ENCODE assay signal across 20 mouse cellular contexts in the genomic region with DNA sequence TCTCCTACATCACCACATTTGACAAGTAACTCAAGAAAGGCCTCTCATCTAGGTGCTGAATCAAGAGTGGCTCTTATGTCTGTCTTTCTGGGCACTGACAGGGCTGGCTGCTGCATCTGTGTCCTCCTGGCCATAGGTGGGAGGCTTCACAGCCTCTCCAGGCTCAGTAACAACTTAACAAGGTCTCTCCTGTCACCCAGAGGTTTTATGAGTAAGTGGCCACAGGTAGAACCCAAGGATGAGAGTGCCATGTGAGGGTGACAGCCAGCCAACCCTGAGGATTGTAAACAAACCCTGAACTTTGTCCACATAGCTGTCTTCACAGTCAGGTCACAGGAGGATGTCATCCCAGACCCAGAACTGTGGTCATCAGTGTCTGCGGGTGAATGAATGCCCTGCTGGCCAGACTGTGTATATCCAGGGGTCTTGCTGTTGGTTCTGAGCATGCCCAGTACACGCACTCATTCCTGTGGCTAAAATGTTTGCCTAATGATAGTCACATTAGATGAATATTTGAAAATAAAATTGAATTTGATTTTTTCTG. TPM values are rescaled to one million over a fixed set of nuclear protein-coding genes. Genes with fewer than 3 reads are reported as not detected.
DNase-seq lines count a peak whose midpoint lies in the region; ATAC-seq and TF ChIP-seq lines count a peak whose summit lies in the region.
"Had no signal": no experiment of that assay in that cellular context is flagged by ENCODE, and none has a peak within 500 bp of the region (broad histone marks: within the 10 kb centered on the region; RNA-seq: fewer than 3 reads in every experiment).

No protein-coding gene starts in this region.

- no peak overlapping the region for H3K9ac ChIP-seq in intestine, postnatal 0 days (ENCODE audit: low read depth, low read length)
- no peak overlapping the region for H3K9ac ChIP-seq in intestine, embryonic 15.5 days
- H3K9ac ChIP-seq: embryonic facial prominence, embryonic 12.5 days; forebrain, embryonic 13.5 days; forebrain, postnatal 0 days; heart, embryonic 12.5 days had no signal

- 57% methylated on average over 2 of the region's 2 CpGs for WGBS in intestine, postnatal 0 days
- 61% methylated on average over 2 of the region's 2 CpGs for WGBS in intestine, embryonic 15.5 days

- H3K4me2 ChIP-seq in intestine, postnatal 0 days (replicated peaks; ENCODE audit: low read depth) = no peak overlapping the region
- H3K4me2 ChIP-seq in intestine, embryonic 15.5 days (replicated peaks) = no peak overlapping the region
- H3K4me2 ChIP-seq: embryonic facial prominence, embryonic 12.5 days; forebrain, embryonic 13.5 days; heart, embryonic 12.5 days had no signal

- no peaks in the 10 kb centered on the region for H3K36me3 ChIP-seq in intestine, postnatal 0 days (ENCODE audit: control insufficient read depth, insufficient read depth)
- H3K36me3 ChIP-seq in intestine, embryonic 15.5 days = no peaks in the 10 kb centered on the region
- H3K36me3 ChIP-seq: embryonic facial prominence, embryonic 12.5 days; G1E; heart, embryonic 12.5 days had no signal

- H3K4me3 ChIP-seq in intestine, postnatal 0 days (ENCODE audit: low read depth, low read length) = no peak overlapping the region
- H3K4me3 ChIP-seq in intestine, embryonic 15.5 days (replicated peaks) = no peak overlapping the region
- H3K4me3 ChIP-seq: embryonic facial prominence, embryonic 12.5 days; forebrain, embryonic 13.5 days; heart, embryonic 12.5 days had no signal

- H3K27ac ChIP-seq in intestine, postnatal 0 days (ENCODE audit: low read depth, low read length) = no peak overlapping the region
- no peak overlapping the region for H3K27ac ChIP-seq in intestine, embryonic 15.5 days
- H3K27ac ChIP-seq: embryonic facial prominence, embryonic 12.5 days; forebrain, embryonic 13.5 days had no signal

- H3K9me3 ChIP-seq in intestine, postnatal 0 days (ENCODE audit: control insufficient read depth) = no peaks in the 10 kb centered on the region
- no peaks in the 10 kb centered on the region for H3K9me3 ChIP-seq in intestine, embryonic 15.5 days
- H3K9me3 ChIP-seq: embryonic facial prominence, embryonic 12.5 days; forebrain, embryonic 13.5 days; G1E; heart, embryonic 12.5 days had no signal

- H3K27me3 ChIP-seq in intestine, postnatal 0 days (replicated peaks; ENCODE audit: control insufficient read depth, insufficient read depth, low read length) = no peaks in the 10 kb centered on the region
- H3K27me3 ChIP-seq in intestine, embryonic 15.5 days (replicated peaks) = no peaks in the 10 kb centered on the region
- H3K27me3 ChIP-seq: embryonic facial prominence, embryonic 12.5 days; forebrain, embryonic 13.5 days; heart, embryonic 12.5 days; Patski had no signal

- TF ChIP-seq CTCF in intestine, postnatal 0 days (IDR thresholded peaks at IDR 0.05; ENCODE audit: low read depth) = no peak; the same call in 1 of the 2 replicates

- peak; percentile 7 to 14 for DNase-seq in kidney, postnatal 36 days
- DNase-seq in kidney, postnatal 4 days = no peak
- DNase-seq in Muller cell, postnatal 12 days (ENCODE audit: inconsistent ontology term) = peak; percentile 27
- no peak for DNase-seq in thymus, adult 18-20 months
- DNase-seq: adrenal gland, postnatal 14 days; cerebellum, adult 11-12 months; cerebellum, adult 9-10 months; cerebellum, postnatal 25 days; forebrain, postnatal 0 days; gastrocnemius, postnatal 14 days; heart, postnatal 36 days had no signal

- H3K4me1 ChIP-seq in intestine, postnatal 0 days (replicated peaks; ENCODE audit: control insufficient read depth, insufficient read depth, low read length) = no peaks in the 10 kb centered on the region
- H3K4me1 ChIP-seq in intestine, embryonic 15.5 days (replicated peaks) = no peaks in the 10 kb centered on the region
- H3K4me1 ChIP-seq: embryonic facial prominence, embryonic 12.5 days; forebrain, embryonic 13.5 days; heart, embryonic 12.5 days had no signal

- peak; percentile 25; the same call in 1 of the 2 replicates for ATAC-seq in intestine, postnatal 0 days
- ATAC-seq in intestine, embryonic 15.5 days = no peak
- ATAC-seq: activated CD4-positive, CD25-positive, alpha-beta regulatory T cell, adult 4 months; forebrain, embryonic 13.5 days; forebrain, postnatal 0 days; hindbrain, embryonic 16.5 days; Patski had no signal

RNA-seq across cellular contexts. Expression of a gene that starts 16.5 kb away (rescaled TPM):
- 62.3 and 65.0 TPM in 2 replicates for polyA plus RNA-seq in intestine, postnatal 0 days (2015; fragmentation: Nextera tagmentation; extraction: Ambion mirVana)
- polyA plus RNA-seq in intestine, embryonic 15.5 days (2015; fragmentation: Nextera tagmentation; extraction: Ambion mirVana) = 144 and 149 TPM in 2 replicates

RNA-seq across cellular contexts. Expression of a gene that starts 31.2 kb away (rescaled TPM):
- not detected in 2 replicates for polyA plus RNA-seq in intestine, postnatal 0 days (2015; fragmentation: Nextera tagmentation; extraction: Ambion mirVana)
- polyA plus RNA-seq in intestine, embryonic 15.5 days (2015; fragmentation: Nextera tagmentation; extraction: Ambion mirVana) = not detected in 2 replicates
- polyA plus RNA-seq: activated CD4-positive, CD25-positive, alpha-beta regulatory T cell, adult 4 months; embryonic facial prominence, embryonic 12.5 days; forebrain, embryonic 13.5 days; G1E; Patski had no signal

RNA-seq across cellular contexts. Expression of a gene that starts 31.3 kb away (rescaled TPM):
- polyA plus RNA-seq in intestine, postnatal 0 days (2015; fragmentation: Nextera tagmentation; extraction: Ambion mirVana) = 0.05 and 0.07 TPM in 2 replicates
- 0.47 and 0.65 TPM in 2 replicates for polyA plus RNA-seq in intestine, embryonic 15.5 days (2015; fragmentation: Nextera tagmentation; extraction: Ambion mirVana)
- polyA plus RNA-seq: G1E had no signal

RNA-seq across cellular contexts. Expression of a gene that starts 50.2 kb away (rescaled TPM):
- 4.3 and 5.6 TPM in 2 replicates for polyA plus RNA-seq in intestine, postnatal 0 days (2015; fragmentation: Nextera tagmentation; extraction: Ambion mirVana)
- 7.6 and 8.4 TPM in 2 replicates for polyA plus RNA-seq in intestine, embryonic 15.5 days (2015; fragmentation: Nextera tagmentation; extraction: Ambion mirVana)

Comparison
In these comparisons a context has a peak if more than half of its experiments do, and no peak if none do; other contexts are left out.
1. DNase-seq: peak in kidney, postnatal 36 days (2 of 2) and Muller cell, postnatal 12 days (single experiment); none in kidney, postnatal 4 days (0 of 2) and thymus, adult 18-20 months (0 of 2).